Mouse (Mus musculus) heart, embryonic 13.5 days (tissue): Measurements from ENCODE around the gene Gmfg. TPM values are rescaled to one million over a fixed set of nuclear protein-coding genes. Genes with fewer than 3 reads are reported as not detected.

ENCODE experiments used
- ATAC-seq: fragments of 200-750 bp; cut with Nextera tagmentation; 2 replicates; pipeline ENCODE4 v1.8.0; 2017; ENCODE audit warnings: moderate TSS enrichment; ENCODE audit not compliant: insufficient number of reproducible peaks, low FRiP score, low TSS enrichment; ENCODE audit errors: extremely low read depth
- H3K27ac ChIP-seq: fragments of 300-500 bp; sonication (generic); replicated peaks from 2 replicates; pipeline ENCODE4 v1.5.1; 2015; ENCODE audit warnings: moderate library complexity, mild to moderate bottlenecking, inconsistent platforms
- H3K27me3 ChIP-seq: fragments of 300-500 bp; sonication (generic); replicated peaks from 2 replicates; pipeline ENCODE4 v1.6.1; 2015; ENCODE audit warnings: mild to moderate bottlenecking, inconsistent platforms
- H3K36me3 ChIP-seq: fragments of 300-500 bp; sonication (generic); 2 replicates; pipeline ENCODE4 v1.6.1; 2015; ENCODE audit warnings: mild to moderate bottlenecking, inconsistent platforms
- H3K4me1 ChIP-seq: fragments of 300-500 bp; sonication (generic); 2 replicates; pipeline ENCODE4 v1.6.1; 2015; ENCODE audit warnings: inconsistent platforms
- H3K4me2 ChIP-seq: fragments of 300-500 bp; sonication (generic); 2 replicates; pipeline ENCODE4 v1.6.1; 2015; ENCODE audit warnings: inconsistent platforms, mild to moderate bottlenecking, moderate library complexity
- H3K4me3 ChIP-seq: fragments of 300-500 bp; sonication (generic); 2 replicates; pipeline ENCODE4 v1.5.1; 2015; ENCODE audit warnings: moderate library complexity, mild to moderate bottlenecking, inconsistent platforms
- H3K9ac ChIP-seq: fragments of 300-500 bp; sonication (generic); 2 replicates; pipeline ENCODE4 v1.6.1; 2015; ENCODE audit warnings: inconsistent platforms, mild to moderate bottlenecking, moderate library complexity
- H3K9me3 ChIP-seq: fragments of 300-500 bp; sonication (generic); 2 replicates; pipeline ENCODE4 v1.6.1; 2016; ENCODE audit warnings: inconsistent platforms
- WGBS: fragments of 180-500 bp; shearing (Covaris S2); methylation state at CpG from one replicate; pipeline ENCODE4 v1.1.7; 2015; ENCODE audit warnings: mixed read lengths; 5-methylcytosine and 5-hydroxymethylcytosine counted together
- polyA plus RNA-seq: library from polyadenylated mRNA; unstranded; fragments of >200 nt; fragmentation: Nextera tagmentation; extraction: Ambion mirVana; gene quantifications from 2 replicates; pipeline ENCODE4 v1.2.1, GENCODE M21; 2015

Gmfg gene
- polyA plus RNA-seq, 1 experiment from 2014 or later, result 8.4 TPM

- no peak overlapping the region for H3K27ac ChIP-seq
- H3K4me2 ChIP-seq, result no peak overlapping the region
- H3K4me1 ChIP-seq, result peaks cover 7% of the 10 kb centered on the region; the same call in 1 of the 2 replicates
- H3K9me3 ChIP-seq, result no peaks in the 10 kb centered on the region
- ATAC-seq, result no peak
- H3K9ac ChIP-seq, result no peak overlapping the region; the same call in 1 of the 2 replicates
- H3K27me3 ChIP-seq, result peaks cover 8% of the 10 kb centered on the region
- H3K4me3 ChIP-seq, result no peak overlapping the region
- 48% methylated on average over 2 of the region's 2 CpGs for WGBS
- H3K36me3 ChIP-seq, result no peaks in the 10 kb centered on the region
Measured at GRCm38 (mm10) chr7:28440739-28441138, 3.5 kb downstream of the Gmfg start.

- peaks cover 9% of the 10 kb centered on the region for H3K4me1 ChIP-seq
- 85% methylated on average over 14 of the region's 14 CpGs for WGBS
- no peaks in the 10 kb centered on the region for H3K9me3 ChIP-seq
- no peak overlapping the region for H3K4me3 ChIP-seq
- no peak overlapping the region for H3K4me2 ChIP-seq
- peak overlapping the region; percentile 66 for H3K27ac ChIP-seq
- H3K27me3 ChIP-seq, result peaks cover 13% of the 10 kb centered on the region
- no peak overlapping the region for H3K9ac ChIP-seq
- H3K36me3 ChIP-seq, result no peaks in the 10 kb centered on the region
- ATAC-seq, result no peak
Measured at GRCm38 (mm10) chr7:28441776-28442485, 4.7 kb downstream of the Gmfg start.

DNA sequence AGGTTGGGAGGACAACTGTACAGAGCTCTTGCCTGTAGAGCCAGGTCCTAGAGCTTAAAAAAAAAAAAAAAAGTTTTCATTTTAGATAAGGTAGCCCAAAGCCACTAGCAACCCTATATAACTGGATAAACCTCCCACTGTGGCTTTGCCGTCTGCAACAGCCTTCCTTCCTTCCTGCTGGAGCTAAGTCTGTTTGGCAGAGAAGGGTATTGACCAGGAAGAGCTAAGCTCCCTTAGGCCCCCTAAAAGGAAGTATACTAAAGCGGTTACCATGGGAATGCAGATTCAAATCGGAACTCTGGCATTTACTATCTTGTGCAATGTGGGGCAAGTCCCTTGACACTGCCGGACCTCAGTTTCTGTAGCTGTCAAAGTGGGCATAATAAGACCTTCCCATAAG lies 5.4 kb downstream of the Gmfg start:
- H3K4me2 ChIP-seq, result no peak overlapping the region
- H3K9ac ChIP-seq, result no peak overlapping the region
- WGBS, result 37% methylated on average over 4 of the region's 4 CpGs
- peaks cover 16% of the 10 kb centered on the region for H3K27me3 ChIP-seq
- H3K27ac ChIP-seq, result peak overlapping the region; percentile 66; the same call in 1 of the 2 replicates
- no peaks in the 10 kb centered on the region for H3K9me3 ChIP-seq
- H3K4me3 ChIP-seq, result no peak overlapping the region
- peaks cover 9% of the 10 kb centered on the region for H3K4me1 ChIP-seq
- ATAC-seq, result no peak
- no peaks in the 10 kb centered on the region for H3K36me3 ChIP-seq

DNA sequence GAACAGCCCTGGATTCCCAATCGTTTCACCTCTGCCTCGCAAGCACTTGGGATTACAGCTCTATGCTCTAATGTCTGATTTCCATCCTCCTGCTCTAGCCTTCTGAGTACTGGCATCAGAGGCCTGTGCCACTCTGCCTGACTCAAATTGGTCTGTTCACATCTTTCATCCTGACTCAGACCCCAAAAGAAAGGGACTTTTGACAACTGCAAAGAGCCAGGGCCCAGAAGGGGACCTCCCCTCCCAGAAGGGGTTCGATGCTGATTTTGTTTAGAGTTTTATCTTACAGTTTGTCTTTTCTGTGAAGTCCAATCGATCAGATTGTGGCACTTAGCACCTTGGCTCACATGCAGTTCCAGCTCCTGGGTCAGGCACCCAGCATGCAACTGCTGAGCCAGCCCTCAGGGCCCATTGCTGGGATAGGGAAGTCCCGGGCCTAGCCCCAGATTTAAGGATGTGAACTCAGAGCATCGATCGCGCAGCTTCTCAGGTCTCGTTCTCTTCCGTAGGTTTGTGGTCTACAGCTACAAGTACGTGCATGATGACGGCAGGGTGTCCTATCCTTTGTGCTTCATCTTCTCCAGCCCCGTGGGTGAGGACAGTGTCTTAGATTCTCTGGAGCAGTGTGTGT lies 7.2 kb downstream of the Gmfg start:
- H3K27me3 ChIP-seq, result peaks cover 16% of the 10 kb centered on the region
- no peak overlapping the region for H3K4me3 ChIP-seq
- no peaks in the 10 kb centered on the region for H3K9me3 ChIP-seq
- WGBS, result 74% methylated on average over 13 of the region's 13 CpGs
- H3K9ac ChIP-seq, result no peak overlapping the region
- H3K4me1 ChIP-seq, result peaks cover 9% of the 10 kb centered on the region
- no peak overlapping the region for H3K4me2 ChIP-seq
- no peaks in the 10 kb centered on the region for H3K36me3 ChIP-seq
- H3K27ac ChIP-seq, result no peak overlapping the region
- no peak for ATAC-seq

DNA sequence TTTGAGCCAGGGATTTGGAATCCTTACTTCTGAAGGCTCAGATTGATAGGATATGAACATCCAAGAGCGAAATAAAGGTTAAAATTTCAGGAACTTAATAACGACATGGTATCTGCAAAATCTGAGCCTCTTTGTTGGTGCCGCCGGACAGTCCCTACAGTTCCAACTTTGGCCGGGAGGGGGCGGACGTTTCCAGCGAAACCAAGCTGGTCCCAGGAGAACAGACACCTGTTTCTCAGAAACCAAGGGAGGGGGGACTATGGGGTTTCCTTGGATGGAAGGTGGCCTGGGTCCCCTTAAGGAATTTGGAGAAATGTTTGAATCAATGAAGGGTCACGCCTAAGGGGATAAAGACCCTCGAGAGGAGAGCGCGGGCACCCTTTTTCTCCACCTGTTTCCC lies 9.2 kb downstream of the Gmfg start:
- Histone ChIP-seq H3K4me2 (no peak overlapping the region), H3K27me3 (peaks cover 16% of the 10 kb centered on the region), H3K9ac (no peak overlapping the region), H3K36me3 (no peaks in the 10 kb centered on the region), H3K27ac (no peak overlapping the region), H3K9me3 (no peaks in the 10 kb centered on the region), H3K4me3 (no peak overlapping the region), H3K4me1 (peaks cover 9% of the 10 kb centered on the region)
- 10% methylated on average over 12 of the region's 12 CpGs for WGBS
- no peak for ATAC-seq

- H3K27me3 ChIP-seq, result peaks cover 16% of the 10 kb centered on the region
- H3K4me2 ChIP-seq, result no peak overlapping the region
- H3K9ac ChIP-seq, result no peak overlapping the region; the same call in 1 of the 2 replicates
- no peaks in the 10 kb centered on the region for H3K9me3 ChIP-seq
- H3K36me3 ChIP-seq, result no peaks in the 10 kb centered on the region
- peaks cover 9% of the 10 kb centered on the region for H3K4me1 ChIP-seq
- no peak overlapping the region for H3K27ac ChIP-seq
- ATAC-seq, result no peak
- H3K4me3 ChIP-seq, result no peak overlapping the region
- 22% methylated on average over 12 of the region's 12 CpGs for WGBS
Measured at GRCm38 (mm10) chr7:28447101-28447830, 10.0 kb downstream of the Gmfg start.

DNA sequence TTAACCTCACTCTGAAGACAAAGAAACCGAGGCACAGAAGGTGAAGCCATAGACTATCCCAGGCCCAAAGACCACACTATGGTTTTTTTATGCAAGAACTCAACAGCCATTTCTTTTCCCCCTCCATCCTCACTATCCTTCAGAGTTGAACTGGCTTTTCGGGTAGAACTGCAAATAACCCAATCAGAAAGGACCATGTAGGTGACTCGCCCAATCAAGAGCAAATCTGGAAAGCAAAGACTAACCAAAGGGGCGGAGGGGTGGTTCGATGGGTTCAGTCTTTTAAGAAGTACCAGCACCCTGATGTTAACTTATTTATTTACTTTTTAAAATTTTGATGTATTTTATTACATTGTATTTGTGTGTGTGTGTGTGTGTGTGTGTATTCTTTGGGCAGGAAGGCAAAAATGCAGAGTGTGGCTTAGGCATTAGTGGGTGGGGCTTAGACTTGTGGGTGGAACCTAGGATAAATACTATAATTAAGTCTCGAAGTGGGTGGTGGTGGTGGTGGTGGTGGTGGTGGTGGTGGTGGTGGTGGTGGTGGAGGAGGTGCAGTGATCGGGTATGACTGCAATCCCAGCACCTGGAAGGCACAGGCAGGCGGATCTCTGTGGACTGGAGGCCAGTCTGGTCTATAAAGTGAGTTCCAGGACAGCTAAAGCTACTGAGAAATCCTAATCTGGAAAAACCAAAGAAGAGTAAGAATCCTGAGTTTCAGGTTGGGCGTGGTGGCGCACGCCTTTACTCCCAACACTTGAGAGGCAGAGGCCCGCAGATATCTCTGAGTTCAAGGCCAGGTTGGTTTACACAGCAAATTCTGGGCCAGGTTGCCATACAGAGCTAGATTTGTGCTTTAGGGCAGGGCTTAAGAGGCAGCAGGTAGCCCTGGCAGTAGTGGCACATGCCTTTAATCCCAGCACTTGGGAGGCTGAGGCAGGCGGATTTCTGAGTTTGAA lies 10.9 kb downstream of the Gmfg start:
- no peak for ATAC-seq
- 66% methylated on average over 13 of the region's 13 CpGs for WGBS
- Histone ChIP-seq H3K27me3 (peaks cover 16% of the 10 kb centered on the region), H3K9ac (no peak overlapping the region), H3K27ac (no peak overlapping the region), H3K36me3 (no peaks in the 10 kb centered on the region), H3K4me3 (no peak overlapping the region), H3K9me3 (no peaks in the 10 kb centered on the region), H3K4me1 (peaks cover 15% of the 10 kb centered on the region), H3K4me2 (no peak overlapping the region)

GRCm38 (mm10) chr7:28451531-28452360 lies 14.5 kb downstream of the Gmfg start, which contains the start of gene Lrfn1:
Lrfn1 (plus strand) TSS chr7:28451980.
- H3K4me3 ChIP-seq, result peak within 1 kb of the TSS; percentile 85
- peaks cover 14% of the 10 kb centered on the region for H3K4me1 ChIP-seq
- no peaks in the 10 kb centered on the region for H3K9me3 ChIP-seq
- ATAC-seq, result peak; percentile 29; the same call in 1 of the 2 replicates
- WGBS, result 1% methylated on average over 39 of the region's 97 CpGs
- H3K4me2 ChIP-seq, result peak within 1 kb of the TSS; percentile 99
- peaks cover 3% of the 10 kb centered on the region; the same call in 1 of the 2 replicates for H3K36me3 ChIP-seq
- H3K9ac ChIP-seq, result peak within 1 kb of the TSS; percentile 92
- no peak within 1 kb of the TSS for H3K27ac ChIP-seq
- H3K27me3 ChIP-seq, result peaks cover 3% of the 10 kb centered on the region; the same call in 1 of the 2 replicates

GRCm38 (mm10) chr7:28452361-28453005 lies 15.2 kb downstream of the Gmfg start:
- H3K36me3 ChIP-seq, result peaks cover 3% of the 10 kb centered on the region; the same call in 1 of the 2 replicates
- no peaks in the 10 kb centered on the region for H3K9me3 ChIP-seq
- H3K4me3 ChIP-seq, result peak overlapping the region; percentile 85
- 3% methylated on average over 23 of the region's 24 CpGs for WGBS
- peaks cover 7% of the 10 kb centered on the region; the same call in 1 of the 2 replicates for H3K4me1 ChIP-seq
- H3K4me2 ChIP-seq, result peak overlapping the region; percentile 99
- ATAC-seq, result no peak
- H3K27me3 ChIP-seq, result no peaks in the 10 kb centered on the region; the same call in 1 of the 2 replicates
- no peak overlapping the region for H3K27ac ChIP-seq
- H3K9ac ChIP-seq, result peak overlapping the region; percentile 92
